10 mouse cellular contexts compared by ENCODE assay signal in the genomic region with DNA sequence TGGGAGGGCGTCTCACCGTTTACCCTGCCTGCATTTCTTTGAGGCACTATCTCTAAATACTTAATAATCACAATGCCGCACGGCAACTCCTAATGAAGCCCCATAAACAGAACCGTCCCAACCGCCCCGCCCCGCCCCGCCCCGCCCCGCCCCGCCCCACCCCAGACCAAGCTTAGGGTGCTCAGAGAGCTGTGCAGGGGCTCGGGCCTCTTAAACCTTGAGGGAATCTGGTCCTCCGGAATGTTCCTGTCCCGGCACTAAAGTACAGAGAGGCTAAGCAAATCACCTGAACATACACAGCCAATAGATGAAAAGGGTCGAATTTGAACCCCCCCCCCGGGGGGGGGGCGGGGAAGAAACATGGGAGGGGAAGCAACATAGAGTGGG.
DNase-seq lines count a peak whose midpoint lies in the region; ATAC-seq and TF ChIP-seq lines count a peak whose summit lies in the region.
"Had no signal": no experiment of that assay in that cellular context is flagged by ENCODE, and none has a peak within 500 bp of the region (broad histone marks: within the 10 kb centered on the region; RNA-seq: fewer than 3 reads in every experiment).

No protein-coding gene starts in this region.

- H3K36me3 ChIP-seq in heart, embryonic 12.5 days, result no peaks in the 10 kb centered on the region
- H3K36me3 ChIP-seq in lung, postnatal 0 days (ENCODE audit: insufficient read depth, low read length), result no peaks in the 10 kb centered on the region
- H3K36me3 ChIP-seq in intestine, embryonic 16.5 days (ENCODE audit: control insufficient read depth, insufficient read depth, low read length), result no peaks in the 10 kb centered on the region

- no peak for TF ChIP-seq EP300 in lung, postnatal 0 days (IDR thresholded peaks at IDR 0.05)

- TF ChIP-seq CTCF in lung, postnatal 0 days (IDR thresholded peaks at IDR 0.05), result no peak

- 0 out of 2 replicates have a peak, but pooled peaks cover 11% of the 10 kb centered on the region for H3K27me3 ChIP-seq in heart, embryonic 12.5 days (replicated peaks)
- H3K27me3 ChIP-seq in lung, postnatal 0 days (replicated peaks; ENCODE audit: insufficient read depth, low read length), result no peaks in the 10 kb centered on the region; the same call in 1 of the 2 replicates
- H3K27me3 ChIP-seq in intestine, embryonic 16.5 days (replicated peaks; ENCODE audit: control insufficient read depth, insufficient read depth, low read length), result peaks cover 4% of the 10 kb centered on the region; the same call in 1 of the 2 replicates
- H3K27me3 ChIP-seq: Patski had no signal

- H3K4me2 ChIP-seq in heart, embryonic 12.5 days, result peak overlapping the region; percentile 73
- peak overlapping the region; percentile 22; the same call in 1 of the 2 replicates for H3K4me2 ChIP-seq in lung, postnatal 0 days (replicated peaks; ENCODE audit: low read depth, low read length)
- H3K4me2 ChIP-seq in intestine, embryonic 16.5 days (ENCODE audit: low read depth, low read length), result peak overlapping the region; percentile 27

- DNase-seq in heart, adult 9 months (ENCODE audit: low spot score in 2 of 2), result no peak
- no peak for DNase-seq in lung, postnatal 0 days (ENCODE audit: low spot score)
- no peak for DNase-seq in lung, postnatal 36 days
- no peak for DNase-seq in left cerebral cortex, postnatal 36 days (ENCODE audit: low spot score in 2 of 2)
- no peak for DNase-seq in layer of hippocampus, postnatal 36 days
- no peak for DNase-seq in adrenal gland, adult 18-20 months (ENCODE audit: low spot score in 2 of 2)

- intact Hi-C loops in left cerebral cortex, postnatal 36 days (cut with DNase I), result no loop called here

- WGBS in heart, embryonic 12.5 days, result 4% methylated on average over 18 of the region's 18 CpGs
- 1% methylated on average over 17 of the region's 18 CpGs for WGBS in lung, postnatal 0 days
- 2% methylated on average over 17 of the region's 18 CpGs for WGBS in intestine, embryonic 16.5 days

- no peak overlapping the region for H3K9ac ChIP-seq in heart, embryonic 12.5 days
- H3K9ac ChIP-seq in lung, postnatal 0 days (replicated peaks; ENCODE audit: low read depth), result no peak overlapping the region
- H3K9ac ChIP-seq in intestine, embryonic 16.5 days (ENCODE audit: low read depth, low read length), result no peak overlapping the region

- no peak for ATAC-seq in heart, embryonic 12.5 days (ENCODE audit: insufficient number of reproducible peaks, low FRiP score)
- ATAC-seq in lung, postnatal 0 days, result no peak
- no peak for ATAC-seq in intestine, embryonic 16.5 days
- ATAC-seq: inflammation-experienced regulatory T-cells, adult 6 months; Patski had no signal

- peaks cover 11% of the 10 kb centered on the region for H3K4me1 ChIP-seq in heart, embryonic 12.5 days (replicated peaks)
- H3K4me1 ChIP-seq in lung, postnatal 0 days (ENCODE audit: insufficient read depth, low read depth, low read length), result no peaks in the 10 kb centered on the region; the same call in 1 of the 2 replicates
- peaks cover 13% of the 10 kb centered on the region; the same call in 1 of the 2 replicates for H3K4me1 ChIP-seq in intestine, embryonic 16.5 days (ENCODE audit: control insufficient read depth, insufficient read depth, low read length)

- H3K9me3 ChIP-seq in heart, embryonic 12.5 days (replicated peaks), result no peaks in the 10 kb centered on the region
- H3K9me3 ChIP-seq in lung, postnatal 0 days (ENCODE audit: low read length), result no peaks in the 10 kb centered on the region
- no peaks in the 10 kb centered on the region for H3K9me3 ChIP-seq in intestine, embryonic 16.5 days (ENCODE audit: control insufficient read depth, low read length)

- no peak overlapping the region for H3K27ac ChIP-seq in heart, embryonic 12.5 days (ENCODE audit: poor library complexity, severe bottlenecking)
- H3K27ac ChIP-seq in lung, postnatal 0 days (ENCODE audit: low read length), result no peak overlapping the region
- no peak overlapping the region for H3K27ac ChIP-seq in intestine, embryonic 16.5 days (ENCODE audit: low read length)

- H3K4me3 ChIP-seq in heart, embryonic 12.5 days, result peak overlapping the region; percentile 35
- no peak overlapping the region for H3K4me3 ChIP-seq in lung, postnatal 0 days (ENCODE audit: low read depth, low read length)
- H3K4me3 ChIP-seq in intestine, embryonic 16.5 days (ENCODE audit: low read length), result no peak overlapping the region

Comparison
In these comparisons a context has a peak if more than half of its experiments do, and no peak if none do; other contexts are left out.
1. H3K4me2 ChIP-seq: peak in every context shown above with its lines; median percentile 73 in heart, embryonic 12.5 days; 27 in intestine, embryonic 16.5 days; 22 in lung, postnatal 0 days.